Mouse (Mus musculus): Measurements from ENCODE around the gene Mmd. TPM values are rescaled to one million over a fixed set of nuclear protein-coding genes. Genes with fewer than 3 reads are reported as not detected.

Gene Mmd
- polyA plus RNA-seq, 1 experiment from 2014 or later: 46.2 TPM

- Histone ChIP-seq H3K9ac (ENCODE audit: low read length) (no peak overlapping the region), H3K27me3 (ENCODE audit: control insufficient read depth, insufficient read depth, low read depth, low read length) (no peaks in the 10 kb centered on the region), H3K4me3 (ENCODE audit: low read length) (no peak overlapping the region), H3K9me3 (ENCODE audit: control insufficient read depth, low read length) (no peaks in the 10 kb centered on the region), H3K27ac (ENCODE audit: low read length) (no peak overlapping the region), H3K4me2 (ENCODE audit: low read depth, low read length) (no peak overlapping the region), H3K36me3 (ENCODE audit: control insufficient read depth, insufficient read depth, low read length) (no peaks in the 10 kb centered on the region), H3K4me1 (replicated peaks; ENCODE audit: control insufficient read depth, insufficient read depth, low read length) (no peaks in the 10 kb centered on the region)
- 52% methylated on average over 2 of the region's 2 CpGs for WGBS
- ATAC-seq (ENCODE audit: low read depth): no peak
Measured at GRCm38 (mm10) chr11:90284079-90284478, 34.8 kb downstream of the Mmd start.

GRCm38 (mm10) chr11:90284623-90285022, 35.4 kb downstream of the Mmd start:
- H3K4me1 ChIP-seq (replicated peaks; ENCODE audit: control insufficient read depth, insufficient read depth, low read length): no peaks in the 10 kb centered on the region

DNA sequence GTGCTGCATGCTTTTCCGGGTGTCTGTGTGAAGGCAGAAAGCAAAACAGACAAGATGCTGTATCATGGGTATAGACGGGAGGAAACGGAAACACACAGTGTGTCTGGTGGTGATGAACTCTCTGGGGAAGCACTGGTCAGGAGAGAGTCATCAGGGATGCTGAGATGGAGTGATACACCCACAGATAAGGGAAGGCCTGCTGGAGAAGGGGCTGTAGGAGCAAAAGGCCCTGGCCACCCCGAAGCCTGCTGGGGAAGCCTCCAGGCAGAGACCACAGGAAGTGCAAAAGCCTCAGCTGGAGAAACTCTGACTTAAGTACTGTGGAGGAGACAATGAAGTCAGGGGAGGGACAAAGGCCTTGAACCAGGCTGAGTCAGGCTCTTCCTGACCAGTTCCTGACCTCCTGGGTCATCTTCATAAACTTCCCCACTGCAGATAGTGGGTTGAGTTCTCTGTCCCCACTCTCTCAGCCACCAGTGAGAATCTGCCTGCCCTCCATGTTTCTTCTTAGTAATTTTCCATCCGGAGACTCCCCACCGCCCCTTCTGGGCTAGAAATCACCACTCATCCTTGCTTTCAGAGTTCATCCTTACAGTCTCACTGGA, 37.4 kb downstream of the Mmd start:
- Histone ChIP-seq H3K9ac (ENCODE audit: low read length) (no peak overlapping the region), H3K27me3 (ENCODE audit: control insufficient read depth, insufficient read depth, low read depth, low read length) (no peaks in the 10 kb centered on the region), H3K4me1 (replicated peaks; ENCODE audit: control insufficient read depth, insufficient read depth, low read length) (no peaks in the 10 kb centered on the region), H3K9me3 (ENCODE audit: control insufficient read depth, low read length) (no peaks in the 10 kb centered on the region), H3K4me3 (ENCODE audit: low read length) (no peak overlapping the region), H3K27ac (ENCODE audit: low read length) (no peak overlapping the region), H3K4me2 (ENCODE audit: low read depth, low read length) (no peak overlapping the region), H3K36me3 (ENCODE audit: control insufficient read depth, insufficient read depth, low read length) (no peaks in the 10 kb centered on the region)
- ATAC-seq (ENCODE audit: low read depth): no peak
- 84% methylated on average over 6 of the region's 6 CpGs for WGBS

More at GRCm38 (mm10) chr11:90284623-90285022, 35.4 kb downstream of the Mmd start:
- H3K4me2 ChIP-seq (ENCODE audit: low read depth, low read length): no peak overlapping the region
- WGBS: 27% methylated on average over 4 of the region's 4 CpGs
- no peaks in the 10 kb centered on the region for H3K9me3 ChIP-seq (ENCODE audit: control insufficient read depth, low read length)
- no peak overlapping the region for H3K27ac ChIP-seq (ENCODE audit: low read length)
- H3K36me3 ChIP-seq (ENCODE audit: control insufficient read depth, insufficient read depth, low read length): no peaks in the 10 kb centered on the region
- H3K9ac ChIP-seq (ENCODE audit: low read length): no peak overlapping the region
- H3K27me3 ChIP-seq (ENCODE audit: control insufficient read depth, insufficient read depth, low read depth, low read length): no peaks in the 10 kb centered on the region
- no peak overlapping the region for H3K4me3 ChIP-seq (ENCODE audit: low read length)
- ATAC-seq (ENCODE audit: low read depth): no peak

DNA sequence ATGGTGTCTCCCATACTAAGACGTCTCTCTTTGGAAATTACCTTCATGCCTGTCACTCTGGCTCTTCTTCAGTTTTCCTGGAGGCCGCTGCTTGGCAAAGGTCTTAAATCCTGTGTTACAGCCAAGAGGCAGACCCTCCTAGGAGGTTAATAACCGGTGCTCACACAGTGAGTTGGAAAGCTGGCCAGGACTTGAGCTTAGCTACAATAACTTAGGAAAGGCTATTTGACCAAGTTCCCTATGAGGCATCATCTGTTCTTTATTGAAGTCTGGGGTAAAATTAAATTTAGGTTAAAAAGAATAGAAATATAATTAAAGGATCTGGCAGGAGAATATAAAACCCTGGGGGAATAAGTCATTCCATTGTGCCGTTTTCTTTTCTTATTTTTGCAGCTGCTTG, 41.9 kb downstream of the Mmd start:
- Histone ChIP-seq H3K36me3 (ENCODE audit: control insufficient read depth, insufficient read depth, low read length) (no peaks in the 10 kb centered on the region), H3K4me2 (ENCODE audit: low read depth, low read length) (no peak overlapping the region), H3K4me1 (replicated peaks; ENCODE audit: control insufficient read depth, insufficient read depth, low read length) (no peaks in the 10 kb centered on the region), H3K4me3 (ENCODE audit: low read length) (no peak overlapping the region), H3K27me3 (ENCODE audit: control insufficient read depth, insufficient read depth, low read depth, low read length) (no peaks in the 10 kb centered on the region), H3K9me3 (ENCODE audit: control insufficient read depth, low read length) (no peaks in the 10 kb centered on the region), H3K27ac (ENCODE audit: low read length) (no peak overlapping the region), H3K9ac (ENCODE audit: low read length) (no peak overlapping the region)
- no peak for ATAC-seq (ENCODE audit: low read depth)
- 75% methylated on average over 4 of the region's 4 CpGs for whole genome bisulfite sequencing

- H3K4me1 ChIP-seq (replicated peaks; ENCODE audit: control insufficient read depth, insufficient read depth, low read length): no peaks in the 10 kb centered on the region
- H3K27me3 ChIP-seq (ENCODE audit: control insufficient read depth, insufficient read depth, low read depth, low read length): no peaks in the 10 kb centered on the region
- H3K9me3 ChIP-seq (ENCODE audit: control insufficient read depth, low read length): no peaks in the 10 kb centered on the region
- no peak overlapping the region for H3K4me3 ChIP-seq (ENCODE audit: low read length)
- H3K27ac ChIP-seq (ENCODE audit: low read length): no peak overlapping the region
- no peaks in the 10 kb centered on the region for H3K36me3 ChIP-seq (ENCODE audit: control insufficient read depth, insufficient read depth, low read length)
- ATAC-seq (ENCODE audit: low read depth): no peak
- no peak overlapping the region for H3K9ac ChIP-seq (ENCODE audit: low read length)
- H3K4me2 ChIP-seq (ENCODE audit: low read depth, low read length): no peak overlapping the region
Measured at GRCm38 (mm10) chr11:90292766-90293165, 43.5 kb downstream of the Mmd start.

- no peaks in the 10 kb centered on the region for H3K9me3 ChIP-seq (ENCODE audit: control insufficient read depth, low read length)
- no peak overlapping the region for H3K27ac ChIP-seq (ENCODE audit: low read length)
- no peak overlapping the region for H3K9ac ChIP-seq (ENCODE audit: low read length)
- no peaks in the 10 kb centered on the region for H3K4me1 ChIP-seq (replicated peaks; ENCODE audit: control insufficient read depth, insufficient read depth, low read length)
- H3K4me2 ChIP-seq (ENCODE audit: low read depth, low read length): no peak overlapping the region
- no peaks in the 10 kb centered on the region for H3K36me3 ChIP-seq (ENCODE audit: control insufficient read depth, insufficient read depth, low read length)
- no peak for ATAC-seq (ENCODE audit: low read depth)
- H3K27me3 ChIP-seq (ENCODE audit: control insufficient read depth, insufficient read depth, low read depth, low read length): no peaks in the 10 kb centered on the region
- no peak overlapping the region for H3K4me3 ChIP-seq (ENCODE audit: low read length)
- 89% methylated on average over 2 of the region's 2 CpGs for WGBS
Measured at GRCm38 (mm10) chr11:90294622-90295021, 45.4 kb downstream of the Mmd start.

DNA sequence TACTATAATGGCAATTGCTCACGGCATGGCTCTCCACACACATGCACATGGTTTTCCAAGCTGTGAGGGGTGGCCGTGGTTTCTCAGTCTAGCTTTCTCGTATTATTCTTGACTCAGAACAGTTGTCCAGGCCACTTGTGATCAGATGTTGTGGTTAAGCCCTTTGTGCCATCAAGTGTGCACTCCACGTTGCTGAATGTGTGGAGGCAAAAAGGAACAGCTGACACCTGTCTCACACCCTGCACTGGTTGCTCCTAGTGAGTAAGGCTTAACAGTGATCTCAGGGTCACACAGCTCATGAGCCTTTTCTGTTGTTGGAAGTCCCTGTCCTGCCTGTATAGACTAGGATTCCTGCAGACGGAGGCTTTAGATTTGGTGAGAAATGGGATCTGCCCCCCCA, 56.8 kb downstream of the Mmd start:
- WGBS: 80% methylated on average over 5 of the region's 5 CpGs
- ATAC-seq (ENCODE audit: low read depth): no peak

DNA sequence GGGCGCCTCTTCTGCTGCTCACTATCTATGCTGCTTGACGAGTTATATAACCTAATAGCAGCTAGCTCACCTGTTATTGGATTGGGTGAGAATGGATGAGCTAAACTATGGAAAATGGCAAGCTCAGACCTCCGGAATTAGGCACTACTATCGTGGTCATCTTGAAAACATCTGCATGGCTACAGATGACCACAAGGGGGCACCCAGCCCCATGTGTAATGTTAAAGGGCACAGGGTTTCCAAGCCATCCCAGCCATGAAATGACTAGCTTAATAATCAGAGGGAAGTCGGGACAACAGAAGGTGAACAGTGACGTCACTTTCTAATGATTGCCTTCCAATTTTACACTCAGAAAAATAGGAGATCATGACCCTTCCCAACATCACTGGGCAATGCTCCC, 57.7 kb downstream of the Mmd start:
- ATAC-seq (ENCODE audit: low read depth): no peak
- H3K9me3 ChIP-seq (ENCODE audit: control insufficient read depth, low read length): no peaks in the 10 kb centered on the region
- WGBS: 45% methylated on average over 6 of the region's 6 CpGs

More for the DNA sequence above, 56.8 kb downstream of the Mmd start:
- Histone ChIP-seq H3K9me3 (ENCODE audit: control insufficient read depth, low read length) (no peaks in the 10 kb centered on the region), H3K36me3 (ENCODE audit: control insufficient read depth, insufficient read depth, low read length) (no peaks in the 10 kb centered on the region), H3K27me3 (ENCODE audit: control insufficient read depth, insufficient read depth, low read depth, low read length) (no peaks in the 10 kb centered on the region), H3K4me2 (ENCODE audit: low read depth, low read length) (no peak overlapping the region), H3K9ac (ENCODE audit: low read length) (no peak overlapping the region), H3K4me3 (ENCODE audit: low read length) (no peak overlapping the region), H3K4me1 (replicated peaks; ENCODE audit: control insufficient read depth, insufficient read depth, low read length) (no peaks in the 10 kb centered on the region), H3K27ac (ENCODE audit: low read length) (no peak overlapping the region)

DNA sequence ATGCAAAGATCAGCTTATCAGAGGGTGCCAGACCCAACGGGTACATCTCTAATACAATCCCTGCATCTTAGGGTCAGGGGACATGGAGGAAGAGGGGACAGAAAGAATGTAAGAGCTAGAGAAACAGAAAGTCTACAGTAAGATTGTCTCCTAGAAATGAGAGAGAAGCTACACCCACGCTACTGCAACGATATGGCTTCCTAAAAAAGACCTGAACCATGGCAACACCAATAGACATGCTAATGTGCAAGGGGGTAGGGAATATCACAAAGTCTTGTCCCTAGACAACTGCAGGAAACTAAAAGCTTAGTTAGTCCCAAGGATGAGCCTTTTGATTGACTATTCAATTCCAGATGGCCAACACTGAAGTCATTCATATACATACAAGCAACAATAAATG, 65.3 kb downstream of the Mmd start:
- H3K4me1 ChIP-seq (replicated peaks; ENCODE audit: control insufficient read depth, insufficient read depth, low read length): no peaks in the 10 kb centered on the region
- H3K9me3 ChIP-seq (ENCODE audit: control insufficient read depth, low read length): no peaks in the 10 kb centered on the region
- H3K27ac ChIP-seq (ENCODE audit: low read length): no peak overlapping the region
- H3K4me2 ChIP-seq (ENCODE audit: low read depth, low read length): no peak overlapping the region
- ATAC-seq (ENCODE audit: low read depth): no peak
- no peak overlapping the region for H3K9ac ChIP-seq (ENCODE audit: low read length)
- H3K27me3 ChIP-seq (ENCODE audit: control insufficient read depth, insufficient read depth, low read depth, low read length): no peaks in the 10 kb centered on the region
- 86% methylated on average over 3 of the region's 3 CpGs for WGBS
- no peaks in the 10 kb centered on the region for H3K36me3 ChIP-seq (ENCODE audit: control insufficient read depth, insufficient read depth, low read length)
- no peak overlapping the region for H3K4me3 ChIP-seq (ENCODE audit: low read length)

More for the DNA sequence above, 57.7 kb downstream of the Mmd start:
- Histone ChIP-seq H3K27me3 (ENCODE audit: control insufficient read depth, insufficient read depth, low read depth, low read length) (no peaks in the 10 kb centered on the region), H3K4me3 (ENCODE audit: low read length) (no peak overlapping the region), H3K4me2 (ENCODE audit: low read depth, low read length) (no peak overlapping the region), H3K4me1 (replicated peaks; ENCODE audit: control insufficient read depth, insufficient read depth, low read length) (no peaks in the 10 kb centered on the region), H3K36me3 (ENCODE audit: control insufficient read depth, insufficient read depth, low read length) (no peaks in the 10 kb centered on the region), H3K27ac (ENCODE audit: low read length) (no peak overlapping the region), H3K9ac (ENCODE audit: low read length) (no peak overlapping the region)

DNA sequence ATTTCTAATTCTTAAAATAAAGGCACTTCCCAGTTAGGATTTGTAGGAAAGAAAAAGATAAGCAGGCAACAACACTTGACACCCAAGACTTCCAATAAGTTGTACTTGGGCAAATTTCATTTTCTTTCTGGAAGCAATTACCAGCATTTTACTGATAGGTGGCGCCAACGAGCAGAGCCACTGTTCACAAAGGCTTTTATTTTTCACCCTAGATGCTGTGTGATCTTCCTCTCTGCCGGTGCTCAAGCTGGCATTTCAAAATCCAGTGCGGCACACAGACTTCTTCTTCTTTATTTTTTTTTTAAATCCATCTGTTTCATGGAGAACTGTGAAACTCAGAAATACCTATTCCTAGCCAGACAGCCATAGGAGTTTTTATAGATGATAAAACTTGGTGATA, 68.2 kb downstream of the Mmd start:
- H3K36me3 ChIP-seq (ENCODE audit: control insufficient read depth, insufficient read depth, low read length): no peaks in the 10 kb centered on the region
- no peak for ATAC-seq (ENCODE audit: low read depth)
- no peak overlapping the region for H3K9ac ChIP-seq (ENCODE audit: low read length)
- no peak overlapping the region for H3K27ac ChIP-seq (ENCODE audit: low read length)
- no peaks in the 10 kb centered on the region for H3K9me3 ChIP-seq (ENCODE audit: control insufficient read depth, low read length)
- 13% methylated on average over 4 of the region's 4 CpGs for WGBS
- no peak overlapping the region for H3K4me3 ChIP-seq (ENCODE audit: low read length)
- no peak overlapping the region for H3K4me2 ChIP-seq (ENCODE audit: low read depth, low read length)
- H3K27me3 ChIP-seq (ENCODE audit: control insufficient read depth, insufficient read depth, low read depth, low read length): no peaks in the 10 kb centered on the region
- peaks cover 6% of the 10 kb centered on the region; the same call in 1 of the 2 replicates for H3K4me1 ChIP-seq (replicated peaks; ENCODE audit: control insufficient read depth, insufficient read depth, low read length)
